Mouse (Mus musculus) left cerebral cortex, postnatal 10 days (tissue): ENCODE measurements around the gene Csnk2a1. TPM values are rescaled to one million over a fixed set of nuclear protein-coding genes. Genes with fewer than 3 reads are reported as not detected.

Source experiments
- DNase-seq, 2 experiments: peaks; one replicate each; pipeline ENCODE4 v3.0.0; 2021 to 2022; ENCODE audit warnings: low spot score in 2 of 2, mixed read lengths in 1 of 2; ENCODE audit errors: extremely low spot score in 1 of 2
- intact Hi-C: fragments of 180-260 bp; cut with DNase I; formaldehyde crosslinking; loops from one replicate; pipeline ENCODE4 v1.15.1; 2025
- total RNA-seq, 2 experiments: library from RNA; stranded (reverse); gene quantifications; 2 replicates each; pipeline ENCODE4 v1.2.3; 2021

Csnk2a1 gene
- total RNA-seq, 2 experiments from 2014 or later: 129 to 133 TPM

DNA sequence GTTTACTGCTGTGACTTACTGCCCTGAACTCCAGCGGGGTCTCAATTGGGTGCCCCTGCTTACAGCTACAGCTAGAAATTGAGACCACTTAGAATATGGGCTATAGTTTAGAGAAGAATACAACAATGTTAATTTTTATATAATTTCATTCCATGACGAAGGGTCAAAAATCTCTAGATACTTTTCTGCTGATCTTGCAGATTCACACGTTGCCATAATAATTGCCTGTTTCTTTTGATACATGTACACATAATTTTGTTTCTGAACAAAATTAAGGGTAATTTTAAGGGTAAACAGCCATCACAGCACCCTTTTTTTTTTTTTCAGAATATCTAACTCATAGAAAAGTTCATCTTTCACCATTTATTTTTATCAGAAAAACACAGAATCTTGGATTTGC is 80.5 kb downstream of the Csnk2a1 start:
- no peak for DNase-seq
- intact Hi-C loops: no loop called here

DNA sequence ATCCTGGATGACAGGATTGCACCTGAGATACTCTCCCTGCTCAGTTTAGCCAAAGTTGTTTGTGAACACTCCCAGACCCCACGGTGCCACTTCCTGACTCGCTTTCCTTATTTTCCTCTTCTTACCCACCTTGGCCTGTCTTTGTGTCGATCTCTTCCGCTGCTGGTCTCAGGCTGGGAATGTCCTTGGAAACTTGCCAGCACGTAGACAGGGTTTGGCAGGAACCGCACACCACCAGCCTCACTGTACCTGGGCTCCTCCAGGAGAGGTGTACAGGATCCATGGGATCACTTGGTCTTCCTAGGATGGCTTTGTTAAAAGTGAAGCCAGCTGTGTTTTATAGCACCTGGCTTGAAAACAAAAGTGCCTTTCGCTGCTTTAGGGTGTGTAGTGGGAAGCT is 86.4 kb downstream of the Csnk2a1 start:
- DNase-seq: no peak
- intact Hi-C loops: no loop called here

GRCm38 (mm10) chr2:152313926-152314325 is 87.3 kb downstream of the Csnk2a1 start:
- no peak for DNase-seq
- intact Hi-C loops: no loop called here

GRCm38 (mm10) chr2:152317054-152317453 is 90.4 kb downstream of the Csnk2a1 start:
- intact Hi-C loops: no loop called here
- no peak for DNase-seq

DNA sequence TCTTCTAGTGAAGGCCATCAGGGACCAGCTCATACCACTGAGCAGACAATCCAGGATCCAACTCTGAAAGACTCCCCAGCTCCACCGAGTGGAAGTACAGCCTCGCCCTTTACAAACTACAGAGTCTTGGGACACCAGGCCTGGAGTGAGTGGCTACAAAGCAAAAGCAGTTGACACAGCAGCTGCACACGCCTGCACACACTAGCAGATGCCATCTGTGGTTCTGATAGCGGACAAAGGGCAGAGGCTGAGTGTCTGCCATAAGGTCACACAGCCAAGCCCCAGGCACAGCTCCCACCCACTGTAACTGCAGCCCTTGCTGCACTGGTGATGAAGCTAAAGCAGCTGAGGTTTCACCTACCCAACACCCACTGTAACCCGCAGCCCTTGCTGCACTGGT is 94.9 kb downstream of the Csnk2a1 start:
- no peak for DNase-seq
- intact Hi-C loops: loop anchor here (10.0 kb wide), 1 partner anchor 67 kb away; no protein-coding TSS in a partner anchor

DNA sequence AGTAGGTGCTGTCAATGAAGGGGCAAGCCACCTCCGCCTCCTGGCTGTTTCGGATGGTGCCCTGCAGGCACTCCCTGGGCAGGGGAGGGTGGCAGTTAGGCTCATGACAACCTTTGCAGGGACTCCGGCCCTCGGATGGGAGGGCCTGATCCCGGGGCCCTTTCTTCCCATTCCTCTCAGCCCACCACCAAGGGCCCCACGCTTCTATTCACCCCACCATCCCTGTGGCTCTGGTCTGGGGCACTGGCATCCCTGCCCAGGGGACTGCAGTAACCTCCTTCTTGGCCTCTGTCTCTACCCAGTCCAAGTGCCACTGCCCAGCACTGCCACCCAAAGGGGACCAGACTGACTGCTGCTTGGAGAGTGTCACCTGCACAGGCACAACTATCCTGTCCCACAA is 95.6 kb downstream of the Csnk2a1 start:
- intact Hi-C loops: loop anchor here (10.0 kb wide), 1 partner anchor 67 kb away; no protein-coding TSS in a partner anchor
- DNase-seq: no peak

- intact Hi-C loops: loop anchor here (10.0 kb wide), 1 partner anchor 69 kb away; no protein-coding TSS in a partner anchor
- no peak for DNase-seq
Measured at GRCm38 (mm10) chr2:152323971-152324370, 97.3 kb downstream of the Csnk2a1 start.

DNA sequence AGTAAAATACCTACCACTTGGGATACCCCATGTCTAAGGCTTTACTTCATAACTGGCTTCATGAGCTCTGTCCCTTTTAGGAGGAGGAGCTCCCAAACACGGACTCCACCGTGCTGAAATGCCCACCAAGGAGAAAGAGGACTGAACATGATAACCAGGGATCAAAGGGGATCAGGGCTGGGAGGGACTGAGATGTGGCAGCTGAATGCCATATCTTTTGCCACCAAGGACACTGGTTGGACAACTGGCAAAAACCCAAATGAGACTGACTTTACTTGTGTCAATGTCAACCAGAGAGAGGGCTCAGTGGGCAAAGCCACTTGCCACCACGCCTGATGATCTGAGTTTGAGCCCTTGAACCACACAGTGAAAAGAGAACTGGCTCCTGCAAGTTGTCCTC is 98.2 kb downstream of the Csnk2a1 start:
- intact Hi-C loops: loop anchor here (10.0 kb wide), 1 partner anchor 70 kb away; no protein-coding TSS in a partner anchor
- DNase-seq: no peak

- intact Hi-C loops: loop anchor here (10.0 kb wide), 1 partner anchor 71 kb away; no protein-coding TSS in a partner anchor
- no peak for DNase-seq
Measured at GRCm38 (mm10) chr2:152326157-152326556, 99.5 kb downstream of the Csnk2a1 start.

DNA sequence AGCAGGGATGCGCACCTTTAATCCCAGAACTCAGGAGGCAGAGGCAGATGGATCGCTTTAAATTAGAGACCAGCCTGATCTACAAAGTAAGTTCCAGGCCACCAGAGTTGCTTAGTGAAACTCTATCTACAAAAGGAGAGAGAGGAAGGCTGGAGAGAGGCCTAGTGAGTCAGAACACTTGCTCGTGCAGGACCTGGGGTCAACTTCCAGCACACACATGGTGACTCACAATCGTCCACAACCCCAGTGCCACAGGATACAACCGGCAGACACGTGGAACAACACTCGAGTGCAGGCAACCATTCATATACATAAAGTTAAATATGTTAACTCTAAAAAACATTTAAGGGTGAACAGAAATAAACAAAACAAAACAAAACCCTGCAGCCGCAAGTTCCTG is 100.0 kb downstream of the Csnk2a1 start:
- intact Hi-C loops: loop anchor here (10.0 kb wide), 1 partner anchor 72 kb away; no protein-coding TSS in a partner anchor
- DNase-seq: no peak

- no peak for DNase-seq
- intact Hi-C loops: loop anchor here (10.0 kb wide), 1 partner anchor 73 kb away; no protein-coding TSS in a partner anchor
Measured at GRCm38 (mm10) chr2:152327980-152328379, 101.3 kb downstream of the Csnk2a1 start.

DNA sequence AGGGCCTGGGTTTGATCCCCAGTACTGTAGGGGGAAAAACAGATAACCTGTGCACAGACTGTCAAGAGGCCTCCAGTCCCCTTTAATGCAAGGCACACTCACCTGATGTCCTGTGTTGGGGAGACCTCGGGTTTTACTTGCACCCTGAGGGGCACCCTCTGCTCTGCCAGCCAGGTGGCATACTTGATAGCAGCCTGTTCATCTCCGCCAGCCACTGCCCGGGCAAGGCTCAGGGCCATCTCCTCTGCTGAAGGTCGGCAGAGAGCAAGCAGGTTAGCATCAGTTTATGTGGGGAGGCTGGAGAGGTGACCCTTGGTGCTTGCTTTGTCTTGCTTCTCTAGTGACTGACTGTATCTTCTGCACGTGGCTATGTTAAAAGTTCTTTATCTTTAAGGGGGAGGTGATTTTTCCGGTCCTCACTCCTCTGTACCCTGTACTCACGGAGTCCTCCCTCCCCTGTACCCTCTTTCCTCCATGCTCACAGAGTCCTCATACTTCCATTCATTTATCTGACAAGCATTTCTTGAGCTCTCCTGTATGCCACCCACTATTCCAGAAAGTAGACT is 104.3 kb downstream of the Csnk2a1 start:
- intact Hi-C loops: no loop called here
- no peak for DNase-seq

Other genes with a start within 250 kb of the Csnk2a1 start
- gene Fam110a, start 246.6 kb upstream of the Csnk2a1 start, total RNA-seq: 1 to 10 TPM; 6.8 to 7.8 TPM
- 1 to 10 TPM; 3.0 to 3.6 TPM for gene Slc52a3, start 230.3 kb upstream of the Csnk2a1 start, total RNA-seq
- 1 to 10 TPM; 7.8 to 8.5 TPM for gene Scrt2, start 145.3 kb upstream of the Csnk2a1 start, total RNA-seq
- gene Srxn1, start 121.3 kb upstream of the Csnk2a1 start, total RNA-seq: 10 to 100 TPM; 38.1 to 38.8 TPM
- gene Tcf15, start 83.3 kb upstream of the Csnk2a1 start, total RNA-seq: under 1 TPM; 0.60 to 0.61 TPM
- 10 to 100 TPM; 42.8 to 46.9 TPM for gene Tbc1d20, start 67.0 kb downstream of the Csnk2a1 start, total RNA-seq
- gene Rbck1, start 105.8 kb downstream of the Csnk2a1 start, total RNA-seq: 100 to 1,000 TPM; 106 to 107 TPM
- gene Trib3, start 117.2 kb downstream of the Csnk2a1 start, total RNA-seq: 1 to 10 TPM in 1 of 2 experiments, under 1 TPM in 1; 0.49 to 1.0 TPM
- 10 to 100 TPM; 37.5 to 53.4 TPM for gene Nrsn2, start 149.8 kb downstream of the Csnk2a1 start, total RNA-seq
- 10 to 100 TPM; 35.3 to 38.0 TPM for gene Sox12, start 171.2 kb downstream of the Csnk2a1 start, total RNA-seq
- gene Zcchc3, start 188.2 kb downstream of the Csnk2a1 start, total RNA-seq: 10 to 100 TPM; 10.6 to 10.9 TPM
- gene 6820408C15Rik, start 188.7 kb downstream of the Csnk2a1 start, total RNA-seq: 1 to 10 TPM; 3.4 to 3.7 TPM
- not detected for gene Defb23, start 237.8 kb downstream of the Csnk2a1 start, total RNA-seq